ENCODE assay signal across 9 mouse cellular contexts in the genomic region with DNA sequence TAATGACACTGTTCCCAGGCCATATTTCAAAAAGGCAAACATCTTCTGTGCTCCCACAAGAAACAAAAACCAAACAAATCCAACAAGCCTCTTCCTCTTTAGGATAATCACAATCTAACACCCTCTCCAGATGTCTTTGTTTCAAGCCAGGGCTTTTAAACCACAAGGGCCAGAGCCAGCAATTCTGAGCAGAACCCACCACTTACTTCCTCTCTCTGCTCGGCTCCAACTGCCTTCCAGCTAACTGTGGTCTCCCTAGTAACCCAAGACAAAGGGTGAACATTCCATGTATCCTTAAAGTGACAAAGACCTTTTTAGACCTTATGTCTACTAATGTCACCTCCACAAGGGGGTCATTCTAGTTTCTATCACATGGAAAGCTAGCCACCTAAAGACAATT. TPM values are rescaled to one million over a fixed set of nuclear protein-coding genes. Genes with fewer than 3 reads are reported as not detected.
DNase-seq lines count a peak whose midpoint lies in the region; ATAC-seq and TF ChIP-seq lines count a peak whose summit lies in the region.
"Had no signal": no experiment of that assay in that cellular context is flagged by ENCODE, and none has a peak within 500 bp of the region (broad histone marks: within the 10 kb centered on the region; RNA-seq: fewer than 3 reads in every experiment).

No protein-coding gene starts in this region.

- TF ChIP-seq CTCF in kidney, adult 2 months (conservative IDR thresholded peaks at IDR 0.05; ENCODE audit: insufficient read depth, insufficient read length, low read depth, low read length) = no peak
- no peak for TF ChIP-seq CTCF in lung, postnatal 0 days (IDR thresholded peaks at IDR 0.05)

- no peak for TF ChIP-seq EP300 in lung, postnatal 0 days (IDR thresholded peaks at IDR 0.05)

- H3K9me3 ChIP-seq in lung, postnatal 0 days (ENCODE audit: low read length) = no peaks in the 10 kb centered on the region

- peaks cover 31% of the 10 kb centered on the region for H3K4me1 ChIP-seq in kidney, adult 2 months (ENCODE audit: control insufficient read depth, insufficient read depth, low read length)
- H3K4me1 ChIP-seq in lung, postnatal 0 days (ENCODE audit: insufficient read depth, low read depth, low read length) = peaks cover 4% of the 10 kb centered on the region; the same call in 1 of the 2 replicates

- WGBS in kidney, adult 2 months = 0% methylated on average over 1 of the region's 1 CpGs
- 5% methylated on average over 1 of the region's 1 CpGs for WGBS in lung, postnatal 0 days

- no peak for TF ChIP-seq POLR2A in kidney, adult 2 months (IDR thresholded peaks at IDR 0.05; ENCODE audit: low read depth, low read length)

- no peak overlapping the region for H3K4me2 ChIP-seq in lung, postnatal 0 days (replicated peaks; ENCODE audit: low read depth, low read length)

- H3K36me3 ChIP-seq in kidney, adult 2 months (ENCODE audit: control insufficient read depth, insufficient read depth, low read length) = peaks cover 2% of the 10 kb centered on the region
- peaks cover 23% of the 10 kb centered on the region for H3K36me3 ChIP-seq in lung, postnatal 0 days (ENCODE audit: insufficient read depth, low read length)

- H3K9ac ChIP-seq in lung, postnatal 0 days (replicated peaks; ENCODE audit: low read depth) = no peak overlapping the region

- H3K4me3 ChIP-seq in kidney, adult 2 months (ENCODE audit: insufficient read depth, low read depth, low read length) = no peak overlapping the region
- no peak overlapping the region for H3K4me3 ChIP-seq in lung, postnatal 0 days (ENCODE audit: low read depth, low read length)

- DNase-seq in kidney, postnatal 10 days = peak; percentile 56
- no peak for DNase-seq in kidney, adult 2 months
- DNase-seq in adipocyte (ENCODE audit: low spot score) = peak; percentile 60
- DNase-seq in heart, adult 9 months (ENCODE audit: low spot score in 2 of 2) = peak; percentile 43 to 74
- DNase-seq in lung, postnatal 0 days (ENCODE audit: low spot score) = peak; percentile 49
- peak; percentile 41 for DNase-seq in skeletal muscle tissue, adult 2 months (ENCODE audit: low read depth, low spot score)
- no peak for DNase-seq in cerebellum, adult 11-12 months

- no peak overlapping the region for H3K27ac ChIP-seq in kidney, adult 2 months (ENCODE audit: insufficient read depth, low read depth, low read length)
- H3K27ac ChIP-seq in lung, postnatal 0 days (ENCODE audit: low read length) = 0 out of 2 replicates have a peak overlapping the region, but pooled peaks have one; percentile 21

- no peaks in the 10 kb centered on the region for H3K27me3 ChIP-seq in kidney, adult 2 months (replicated peaks; ENCODE audit: control insufficient read depth, insufficient read depth, low read length)
- H3K27me3 ChIP-seq in lung, postnatal 0 days (replicated peaks; ENCODE audit: insufficient read depth, low read length) = no peaks in the 10 kb centered on the region

- peak; percentile 77 for ATAC-seq in lung, postnatal 0 days
- no peak for ATAC-seq in cerebellum, adult (ENCODE audit: insufficient number of reproducible peaks, low FRiP score, low TSS enrichment)

RNA-seq across cellular contexts. Expression of a gene that starts 17.2 kb away (rescaled TPM):
- 13.2 and 13.4 TPM in 2 replicates for polyA plus RNA-seq in kidney, adult 2 months (2012; rRNA removed)
- polyA plus RNA-seq in lung, postnatal 0 days (2015; fragmentation: Nextera tagmentation; extraction: Ambion mirVana) = 14.9 and 16.3 TPM in 2 replicates

RNA-seq across cellular contexts. Expression of a gene that starts 17.3 kb away (rescaled TPM):
- 33.3 and 35.4 TPM in 2 replicates for polyA plus RNA-seq in kidney, adult 2 months (2012; rRNA removed)
- 38.7 and 38.8 TPM in 2 replicates for polyA plus RNA-seq in lung, postnatal 0 days (2015; fragmentation: Nextera tagmentation; extraction: Ambion mirVana)

RNA-seq across cellular contexts. Expression of a gene that starts 32.4 kb away (rescaled TPM):
- polyA plus RNA-seq in kidney, adult 2 months (2012; rRNA removed) = 1.9 and 3.0 TPM in 2 replicates
- 1.4 and 1.7 TPM in 2 replicates for polyA plus RNA-seq in lung, postnatal 0 days (2015; fragmentation: Nextera tagmentation; extraction: Ambion mirVana)

RNA-seq across cellular contexts. Expression of a gene that starts 50.1 kb away (rescaled TPM):
- 0.04 and 0.05 TPM in 2 replicates for polyA plus RNA-seq in kidney, adult 2 months (2012; rRNA removed)
- not detected in 2 replicates for polyA plus RNA-seq in lung, postnatal 0 days (2015; fragmentation: Nextera tagmentation; extraction: Ambion mirVana)
- polyA plus RNA-seq: large intestine, adult 2 months had no signal

Comparison
In these comparisons a context has a peak if more than half of its experiments do, and no peak if none do; other contexts are left out.
1. DNase-seq: peak in kidney, postnatal 10 days (single experiment), adipocyte (single experiment), heart, adult 9 months (2 of 2), lung, postnatal 0 days (single experiment) and skeletal muscle tissue, adult 2 months (single experiment); none in kidney, adult 2 months (single experiment) and cerebellum, adult 11-12 months (single experiment).